Mouse (Mus musculus): ENCODE data around the gene Ptpn4.

DNA sequence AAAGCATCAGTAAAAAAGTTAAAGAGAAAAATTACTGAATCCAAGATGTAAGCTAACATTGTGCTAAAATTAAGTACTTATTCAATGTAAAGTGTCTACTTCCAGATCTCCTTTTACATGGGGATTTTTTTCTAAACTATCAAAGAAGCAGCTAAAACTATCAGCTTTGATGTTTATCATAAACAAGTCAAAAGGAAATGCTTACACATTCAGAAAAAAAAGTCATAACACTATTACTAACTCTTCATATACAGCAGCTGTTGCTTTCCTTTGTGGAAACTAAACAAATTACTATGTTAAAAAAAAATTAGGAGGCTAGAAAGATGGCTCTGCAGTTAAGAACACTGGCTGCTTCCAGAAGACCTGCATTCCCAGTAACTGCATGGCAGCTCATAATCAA, 42.2 kb downstream of the Ptpn4 start:
- no peak for TF ChIP-seq CTCF (IDR thresholded peaks at IDR 0.05; ENCODE audit: borderline replicate concordance, control insufficient read depth, extremely low read depth, insufficient read depth, low read length, poor library complexity)
- TF ChIP-seq POLR2A (IDR thresholded peaks at IDR 0.05; ENCODE audit: control insufficient read depth, extremely low read depth, insufficient read depth, low read length, poor library complexity): no peak

Measured in thymus, adult 2 months (tissue).